Mouse (Mus musculus) layer of hippocampus, adult 6 months (tissue): Measurements from ENCODE around the gene Grm6. TPM values are rescaled to one million over a fixed set of nuclear protein-coding genes. Genes with fewer than 3 reads are reported as not detected.

Experiments
- long read RNA-seq, 2 experiments: library from polyadenylated mRNA; unstranded; transcript quantifications; one replicate each; pipeline ENCODE4 v2.0.0; 2019 to 2020
- polyA plus RNA-seq: library from polyadenylated mRNA; unstranded; fragments of <200 nt; fragmentation: Nextera tagmentation; gene quantifications from 2 replicates; pipeline ENCODE4 v1.2.3, GENCODE M21; 2021

The Grm6 gene
- polyA plus RNA-seq: not detected in 2 replicates
- long read RNA-seq, experiment 1: 0 reads
- long read RNA-seq, experiment 2: 0 reads

GRCm38 (mm10) chr11:50850177-50850735 is at the start of gene Grm6:
TSS of gene Grm6 (plus strand) at chr11:50850685.

GRCm38 (mm10) chr11:50827010-50827953 is 23.2 kb upstream of the Grm6 start, which contains the start of gene Zfp354c:
TSS of gene Zfp354c (minus strand) at chr11:50827724.

GRCm38 (mm10) chr11:50841023-50841735 is 9.3 kb upstream of the Grm6 start, which contains the start of gene Zfp879:
TSS of gene Zfp879 (minus strand) at chr11:50841552.

GRCm38 (mm10) chr11:50887390-50888128 is 37.1 kb downstream of the Grm6 start, which contains the start of gene Zfp454:
TSS of gene Zfp454 (minus strand) at chr11:50887651.

Other genes starting within 250 kb of the Grm6 start
- gene Adamts2, start 248.6 kb upstream of the Grm6 start, polyA plus RNA-seq: 2.1 and 2.6 TPM in 2 replicates
- gene Zfp354c, start 23.0 kb upstream of the Grm6 start, polyA plus RNA-seq: 7.4 and 8.1 TPM in 2 replicates
- gene Zfp879, start 9.1 kb upstream of the Grm6 start, polyA plus RNA-seq: 1.4 and 1.6 TPM in 2 replicates
- 3.1 and 3.2 TPM in 2 replicates for gene Zfp454, start 37.0 kb downstream of the Grm6 start, polyA plus RNA-seq
- 12.7 and 13.8 TPM in 2 replicates for gene Zfp2, start 65.5 kb downstream of the Grm6 start, polyA plus RNA-seq
- 2.5 and 3.0 TPM in 2 replicates for gene Zfp354b, start 80.9 kb downstream of the Grm6 start, polyA plus RNA-seq
- gene 4933414I15Rik, start 93.1 kb downstream of the Grm6 start, polyA plus RNA-seq: not detected in 2 replicates
- not detected in 2 replicates for gene Prop1, start 103.1 kb downstream of the Grm6 start, polyA plus RNA-seq
- not detected in 2 replicates for gene Olfr1378, start 115.8 kb downstream of the Grm6 start, polyA plus RNA-seq
- gene Olfr1377, start 131.3 kb downstream of the Grm6 start, polyA plus RNA-seq: not detected in 2 replicates
- gene Olfr51, start 152.9 kb downstream of the Grm6 start, polyA plus RNA-seq: not detected in 2 replicates
- not detected in 2 replicates for gene Olfr54, start 163.6 kb downstream of the Grm6 start, polyA plus RNA-seq
- gene Olfr1375, start 197.4 kb downstream of the Grm6 start, polyA plus RNA-seq: not detected in 2 replicates
- gene Zfp354a, start 208.6 kb downstream of the Grm6 start, polyA plus RNA-seq: 3.4 and 5.8 TPM in 2 replicates